Mouse (Mus musculus): ENCODE data around the gene Plcxd2.
A peak's percentile ranks its signal among the peaks of the same experiment; 100 is the strongest.

The Plcxd2 gene

DNA sequence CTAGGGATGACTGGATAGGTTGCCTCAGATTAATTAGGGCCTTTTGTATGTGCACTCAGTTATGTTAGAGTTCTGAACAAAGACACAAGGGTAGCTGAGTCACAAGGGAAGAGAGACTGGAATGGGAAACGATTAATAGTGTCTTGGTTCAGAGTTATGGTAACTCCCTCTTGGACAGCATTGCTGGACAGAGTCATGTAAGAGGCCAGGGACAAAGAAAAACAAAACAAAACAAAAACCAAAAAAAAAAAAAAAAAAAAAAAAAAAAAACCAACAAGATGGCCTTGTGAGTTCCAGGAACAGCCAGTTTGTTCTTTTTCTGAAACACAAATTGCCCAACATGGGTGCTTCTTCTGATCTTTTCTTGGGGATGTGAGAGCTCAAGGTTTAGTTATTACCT is 23.8 kb downstream of the Plcxd2 start:
- no peak for DNase-seq (ENCODE audit: low spot score)

DNA sequence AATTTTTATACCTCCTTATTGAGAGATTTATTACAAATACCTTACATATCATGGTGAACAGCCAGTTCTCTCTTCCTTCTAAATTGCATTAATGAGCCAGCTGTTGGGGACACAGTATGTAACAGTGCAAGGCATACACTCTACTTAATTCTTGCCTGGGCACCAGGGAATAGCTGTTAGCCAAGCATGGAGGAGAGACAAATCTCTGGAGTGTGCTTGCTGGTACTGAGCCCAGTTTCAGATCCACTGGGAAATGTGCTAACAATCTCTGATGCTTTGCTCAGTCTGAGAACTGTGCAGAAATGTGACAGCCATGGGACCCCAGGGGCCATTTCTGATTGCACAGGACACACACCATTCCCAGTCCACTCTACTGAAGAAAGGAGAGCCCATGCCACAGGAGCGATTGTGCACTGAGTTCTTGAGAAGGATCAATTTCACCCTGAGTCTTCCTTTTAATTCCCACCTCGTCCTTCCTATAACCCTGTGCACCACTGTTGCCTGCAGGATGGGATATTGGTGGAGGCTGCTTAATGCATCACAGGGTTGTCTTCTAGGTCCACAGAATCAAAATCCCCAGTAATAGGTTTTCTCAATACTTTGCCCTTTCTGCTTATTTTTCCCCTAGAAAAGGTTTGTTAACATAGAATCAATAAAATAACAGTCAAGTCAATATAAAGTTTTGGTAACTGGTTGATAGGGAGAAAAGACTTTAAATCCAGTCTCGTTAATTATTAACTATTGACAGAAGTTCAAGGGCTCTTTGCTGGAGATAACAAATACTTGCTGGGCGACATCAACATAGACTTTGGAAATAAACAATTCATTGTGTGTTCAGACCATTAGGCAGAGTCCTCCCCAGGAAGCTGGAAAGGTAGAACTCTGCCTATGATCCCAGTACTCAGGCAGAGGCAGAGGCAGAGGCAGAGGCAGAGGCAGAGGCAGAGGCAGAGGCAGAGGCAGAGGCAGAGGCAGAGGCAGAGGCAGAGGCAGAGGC is 25.1 kb downstream of the Plcxd2 start:
- DNase-seq (ENCODE audit: low spot score), result no peak

DNA sequence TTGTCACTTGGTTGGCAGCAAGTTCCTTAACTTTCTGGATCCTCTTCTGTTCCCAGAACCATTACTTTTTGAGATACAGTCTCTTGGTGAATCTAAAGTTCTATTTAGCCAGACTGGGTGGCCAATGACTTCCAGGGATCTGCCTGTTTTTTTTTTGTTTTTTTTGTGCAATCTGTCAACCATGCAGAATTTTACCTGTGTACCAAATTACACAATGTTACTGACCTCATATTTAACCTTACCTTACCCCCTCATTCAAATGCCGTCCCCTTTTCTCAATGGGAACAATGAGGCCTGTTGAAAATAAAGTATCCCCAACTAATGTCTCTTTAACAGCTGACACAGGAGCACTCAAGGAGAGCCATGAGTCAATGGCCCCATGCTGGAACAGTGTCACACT is 33.8 kb downstream of the Plcxd2 start:
- no peak for DNase-seq (ENCODE audit: low spot score)

DNA sequence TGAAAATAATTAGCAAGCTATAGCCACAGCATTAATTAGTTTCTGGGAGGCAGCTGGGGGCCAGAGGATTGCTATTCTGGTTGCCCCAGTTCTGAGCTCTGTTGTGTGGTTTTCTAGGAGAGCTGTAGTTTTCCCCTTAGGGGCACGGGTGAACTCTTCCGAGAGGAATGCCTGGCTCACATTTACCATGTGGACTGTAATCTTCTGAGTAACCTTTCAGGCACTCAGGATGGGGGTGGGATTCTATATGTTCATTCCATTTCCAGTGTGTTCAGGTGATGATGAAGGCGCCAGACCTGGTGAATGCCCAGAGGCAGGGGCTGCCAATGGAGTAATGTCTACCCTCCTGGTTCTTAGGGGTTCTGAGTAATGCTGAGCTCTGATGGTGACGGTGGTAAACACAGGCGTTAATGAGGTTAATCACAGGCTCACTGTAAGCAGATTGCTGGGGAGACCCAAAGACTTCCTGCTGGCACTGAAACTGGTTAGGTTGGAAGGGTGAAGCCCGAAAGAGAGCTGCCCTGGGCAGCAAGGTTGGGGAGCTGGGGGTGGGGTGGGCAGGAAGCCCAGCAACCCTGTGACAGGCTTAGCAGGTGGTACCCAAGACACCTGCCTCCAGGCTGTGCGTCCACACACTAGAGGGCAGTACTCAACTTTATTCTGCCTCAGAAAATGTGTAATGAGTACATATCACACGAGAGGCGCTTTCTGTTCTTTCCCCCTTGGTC is 35.9 kb downstream of the Plcxd2 start:
- no peak for DNase-seq (ENCODE audit: low spot score)

DNA sequence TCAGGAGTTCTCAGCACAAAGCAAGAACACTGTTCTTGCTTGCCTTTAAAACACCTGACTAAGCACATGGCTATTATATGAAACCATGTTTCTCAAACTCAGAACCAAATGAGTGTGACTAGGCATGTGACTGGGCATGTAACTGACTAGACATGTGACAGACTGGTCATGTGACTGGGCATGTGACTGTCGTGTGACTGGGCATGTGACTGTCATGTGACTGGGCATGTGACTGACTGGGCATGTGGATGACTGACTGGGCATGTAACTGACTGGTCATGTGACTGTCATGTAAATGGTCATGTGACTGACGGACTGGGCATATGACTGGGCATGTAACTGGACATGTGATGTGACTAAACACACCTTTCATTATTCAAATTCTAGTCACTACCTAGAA is 39.8 kb downstream of the Plcxd2 start:
- no peak for DNase-seq (ENCODE audit: low spot score)

DNA sequence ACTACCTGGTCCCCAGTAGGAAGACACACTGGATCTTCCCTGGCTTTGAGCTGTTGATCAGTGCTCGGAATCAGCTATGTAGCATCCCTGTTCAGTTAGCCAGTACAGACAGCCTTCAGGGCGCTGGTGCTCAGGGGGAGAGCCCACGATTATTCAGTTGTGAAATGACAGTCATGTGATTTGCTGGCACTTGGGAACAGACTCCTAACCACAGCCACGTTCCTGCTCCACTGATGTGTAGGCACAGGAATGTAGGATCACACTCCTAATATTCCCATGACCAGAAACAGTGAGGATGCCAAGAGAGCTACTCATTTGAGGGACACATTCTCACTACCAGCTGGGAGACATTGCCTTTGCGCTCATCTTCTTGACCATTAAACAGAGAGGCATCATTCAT is 41.3 kb downstream of the Plcxd2 start:
- no peak for DNase-seq (ENCODE audit: low spot score)

DNA sequence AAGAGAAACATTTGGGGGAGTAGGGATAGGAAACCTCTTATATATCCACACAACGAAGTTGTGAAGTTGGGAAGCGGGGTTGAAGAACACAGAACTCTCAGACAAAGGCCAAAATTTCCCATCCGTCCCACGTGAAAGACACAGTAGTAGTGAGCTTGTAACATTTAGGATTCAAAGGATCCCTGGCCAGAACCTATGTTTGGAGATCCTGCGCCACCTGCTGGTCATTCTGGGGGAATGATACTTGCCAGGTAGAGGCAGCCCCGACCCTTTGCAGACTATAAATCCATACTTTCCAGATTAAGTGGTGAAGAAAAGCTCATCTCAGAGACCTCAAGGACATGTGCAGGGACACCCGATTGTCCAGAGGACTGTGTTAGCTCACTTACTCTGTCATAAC is 42.5 kb downstream of the Plcxd2 start:
- peak; percentile 34 for DNase-seq (ENCODE audit: low spot score)

DNA sequence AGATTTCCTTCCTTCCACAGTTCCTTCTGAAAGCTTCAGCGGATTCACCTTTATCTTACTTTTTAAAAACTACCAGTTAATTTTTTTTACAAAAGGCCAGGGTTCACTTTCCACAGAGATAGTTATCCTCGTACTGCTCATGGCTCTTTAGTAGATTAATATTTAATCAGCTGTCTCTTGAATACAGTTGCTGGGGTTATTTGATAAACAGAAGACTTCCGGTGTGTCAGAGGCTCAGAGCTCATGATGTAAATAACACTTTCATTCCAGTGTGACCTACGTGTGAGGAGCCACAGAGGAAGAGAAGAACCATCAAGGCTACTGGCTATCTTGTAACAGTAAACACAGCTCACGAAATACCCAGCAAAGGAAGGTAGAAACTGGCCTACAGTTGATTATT is 43.4 kb downstream of the Plcxd2 start:
- no peak for DNase-seq (ENCODE audit: low spot score)

DNA sequence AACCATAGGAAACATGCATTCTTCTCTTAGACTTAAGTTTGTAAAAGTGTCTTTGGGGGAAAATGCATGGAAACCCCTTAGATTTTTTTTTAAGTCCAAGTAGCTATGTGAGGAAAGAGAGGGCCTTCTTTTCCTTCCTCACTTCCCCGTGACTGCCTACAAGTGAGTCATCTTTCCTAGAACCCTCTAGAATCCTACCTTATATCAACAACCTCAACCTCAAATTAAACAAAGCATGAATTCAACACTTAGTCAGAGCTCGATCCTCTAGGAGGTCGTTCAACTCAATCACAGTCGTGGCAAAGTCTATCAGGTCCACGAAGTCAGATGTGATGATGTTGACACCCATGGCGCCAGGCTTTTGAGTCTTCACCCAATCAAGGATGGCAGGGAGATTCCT is 45.2 kb downstream of the Plcxd2 start:
- no peak for DNase-seq (ENCODE audit: low spot score)

DNA sequence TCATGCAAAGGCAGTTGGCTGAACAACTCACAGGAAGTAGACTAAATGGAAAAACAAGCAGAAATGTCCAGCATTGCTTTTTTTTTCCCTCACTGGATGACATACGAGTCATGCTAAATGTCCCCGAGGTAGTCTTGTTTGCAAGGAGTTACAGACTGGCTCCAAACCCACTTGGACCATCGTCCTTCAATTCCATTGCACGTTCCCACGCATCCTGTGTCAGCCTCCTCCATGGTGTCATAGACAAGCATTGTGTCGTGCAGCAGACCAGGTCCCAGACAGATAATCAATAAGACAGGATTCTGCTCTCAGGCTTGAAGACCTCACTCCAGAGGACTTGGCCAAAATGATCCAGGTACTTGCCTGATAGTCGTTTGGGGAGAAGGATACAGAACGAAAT is 46.2 kb downstream of the Plcxd2 start:
- DNase-seq (ENCODE audit: low spot score), result no peak

DNA sequence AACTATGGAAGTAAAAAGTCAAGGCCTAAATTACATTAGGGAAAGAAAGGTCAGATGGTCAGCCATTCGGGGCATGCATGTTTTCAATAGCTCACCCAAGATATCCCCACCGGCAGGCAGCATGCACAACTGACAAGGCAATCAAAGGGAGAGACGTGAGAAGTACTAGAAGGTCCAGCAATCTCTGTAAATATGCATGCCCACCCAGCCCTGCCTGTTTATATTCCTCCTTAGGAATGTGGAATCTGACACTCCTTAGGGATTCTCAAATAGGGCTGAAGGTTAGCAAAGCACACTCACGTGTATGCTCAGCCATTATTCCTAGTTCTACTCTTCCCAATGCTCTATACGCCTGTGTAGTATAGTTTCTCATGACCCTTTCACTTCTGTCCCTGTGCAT is 46.9 kb downstream of the Plcxd2 start:
- no peak for DNase-seq (ENCODE audit: low spot score)

DNA sequence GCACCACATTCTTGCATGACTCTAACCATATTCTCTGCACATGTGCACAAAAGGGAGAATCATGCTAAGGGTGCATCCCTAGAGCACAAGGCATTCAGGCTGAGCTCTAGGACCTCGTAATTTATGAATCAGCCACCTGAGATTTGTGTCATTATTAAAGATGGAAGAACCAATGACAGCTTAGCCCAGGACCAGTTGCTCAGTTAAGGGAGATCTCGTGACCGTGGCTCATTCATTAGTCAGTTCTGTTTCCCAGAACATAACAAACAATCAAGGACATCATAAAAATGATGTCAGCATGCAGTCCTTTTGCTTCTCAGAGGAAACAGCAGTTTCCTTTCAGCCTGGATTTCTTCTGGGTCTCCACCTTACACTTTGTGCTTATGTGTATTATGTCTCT is 49.0 kb downstream of the Plcxd2 start:
- DNase-seq (ENCODE audit: low spot score), result no peak

DNA sequence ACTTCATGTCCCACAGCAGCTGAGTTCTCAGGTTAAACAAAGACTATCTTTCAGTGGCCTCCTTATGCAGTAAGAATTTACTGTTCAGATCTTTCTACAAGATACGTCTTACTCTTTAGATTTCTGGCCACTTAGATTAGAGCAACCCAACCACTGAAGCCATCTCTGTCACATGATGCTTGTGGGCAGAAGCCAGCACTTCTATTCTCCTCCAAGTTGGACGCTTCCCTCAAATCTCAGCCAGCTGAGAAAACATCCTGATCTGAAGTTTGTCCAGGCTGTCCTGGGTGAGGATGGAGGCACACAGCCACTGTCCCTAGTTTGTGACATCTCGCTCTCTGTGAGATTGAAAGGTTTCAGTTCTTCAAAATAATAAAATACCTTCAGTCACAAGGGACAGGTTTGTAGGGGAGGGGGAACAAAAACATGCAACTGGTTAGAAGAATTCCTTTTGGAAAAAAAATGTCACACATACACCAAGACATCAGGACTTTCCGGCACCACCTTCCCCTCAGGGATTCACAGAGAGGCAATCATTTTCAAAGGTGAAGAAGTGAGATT is 53.5 kb downstream of the Plcxd2 start:
- no peak for DNase-seq (ENCODE audit: low spot score)

DNA sequence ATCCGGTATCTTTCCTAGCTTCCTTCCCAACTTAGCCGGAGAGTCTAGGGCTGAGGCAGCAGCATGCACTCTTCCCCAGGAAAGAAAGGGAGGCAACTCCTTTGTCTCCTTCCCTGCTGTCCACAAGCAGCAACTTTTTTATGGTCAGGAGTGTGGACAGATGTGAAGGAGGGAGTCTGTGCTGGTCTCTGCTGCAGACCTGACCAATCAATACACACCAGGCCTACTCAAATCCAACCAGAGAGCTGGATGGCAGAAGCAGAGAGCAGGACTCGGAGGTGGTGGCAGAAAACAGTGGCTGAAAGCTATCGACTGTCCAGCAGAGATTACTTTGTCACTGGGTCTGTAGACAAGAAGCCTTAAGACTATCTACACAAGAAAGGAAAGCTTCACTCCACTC is 56.6 kb downstream of the Plcxd2 start, which contains the start of gene Phldb2:
Phldb2 (minus strand) TSS at position 205 of the 400 bp plus-strand sequence.
- DNase-seq (ENCODE audit: low spot score), result no peak

DNA sequence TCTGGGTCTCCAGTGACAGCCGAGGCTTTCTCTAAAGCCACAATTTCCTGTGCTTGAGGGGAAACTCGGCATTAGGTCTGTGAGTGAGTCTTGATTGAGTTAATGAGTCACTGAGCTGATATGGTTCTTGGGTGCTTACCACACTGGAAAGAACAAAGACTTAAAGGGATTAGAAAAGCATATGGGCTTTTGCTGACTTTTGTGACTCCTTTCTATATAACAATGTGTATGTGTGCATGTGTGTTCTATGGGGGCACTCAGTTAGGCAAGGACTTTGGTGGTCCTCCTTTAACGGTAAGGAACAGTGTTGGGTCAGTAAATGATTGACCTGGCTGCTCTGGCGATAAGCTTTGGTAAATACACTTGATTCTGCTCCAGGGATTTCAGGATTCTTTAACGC is 57.5 kb downstream of the Plcxd2 start:
- DNase-seq (ENCODE audit: low spot score), result no peak

DNA sequence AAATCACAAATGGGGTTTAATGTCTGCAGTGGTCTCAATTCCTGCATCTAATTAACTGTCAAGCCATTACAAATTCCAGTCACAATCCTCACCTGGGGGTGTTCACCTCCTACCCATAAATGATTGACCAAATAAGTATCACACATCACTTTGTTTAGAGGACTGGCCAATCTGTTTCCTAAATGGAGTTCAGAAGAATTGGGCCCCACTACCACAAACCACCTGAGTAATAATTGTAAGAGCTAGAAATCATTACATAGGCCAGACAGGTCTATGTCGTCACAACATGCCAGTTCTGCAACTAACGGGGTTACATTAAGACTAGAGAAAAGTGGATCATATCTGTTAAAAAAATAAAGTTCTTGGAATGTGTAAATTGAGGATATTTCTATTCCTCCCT is 58.0 kb downstream of the Plcxd2 start:
- no peak for DNase-seq (ENCODE audit: low spot score)

DNA sequence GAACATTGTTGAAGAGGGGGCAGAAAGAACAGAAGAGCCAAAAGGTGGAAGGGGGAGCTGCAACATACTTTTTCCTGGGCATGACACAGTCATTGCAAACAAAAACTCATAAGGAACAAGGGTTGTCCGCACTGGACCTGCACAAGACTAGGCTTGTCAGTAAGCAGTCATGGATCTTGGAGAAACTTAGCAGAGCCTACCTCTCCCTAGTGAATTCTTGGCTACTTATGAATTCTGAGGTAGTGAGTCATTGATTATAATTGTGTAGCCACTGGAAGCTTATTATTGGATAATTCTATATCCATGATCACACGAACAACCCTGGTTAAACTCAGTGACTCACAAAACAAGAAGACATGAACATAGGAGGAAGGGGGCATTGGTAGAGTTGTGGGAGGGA is 63.7 kb downstream of the Plcxd2 start:
- DNase-seq (ENCODE audit: low spot score), result no peak

DNA sequence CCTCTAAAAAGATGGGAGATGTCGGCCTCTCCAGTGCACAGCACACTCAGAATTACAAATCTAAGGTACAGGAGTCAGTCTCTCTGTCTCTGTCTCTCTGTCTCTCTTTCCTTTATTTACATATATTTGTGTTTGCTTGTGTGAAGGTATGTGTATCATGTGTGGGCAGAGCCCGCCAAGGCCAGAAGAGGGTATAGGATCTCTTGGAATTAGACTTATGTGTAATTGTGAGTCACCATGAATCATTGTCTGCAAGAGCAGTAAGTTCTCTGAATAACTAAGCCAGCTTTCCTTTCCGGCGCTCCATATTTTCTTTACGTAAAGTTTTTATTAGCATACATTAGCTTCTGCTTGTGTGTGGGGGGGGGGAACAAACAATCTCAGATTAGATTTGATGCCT is 64.4 kb downstream of the Plcxd2 start:
- no peak for DNase-seq (ENCODE audit: low spot score)

DNA sequence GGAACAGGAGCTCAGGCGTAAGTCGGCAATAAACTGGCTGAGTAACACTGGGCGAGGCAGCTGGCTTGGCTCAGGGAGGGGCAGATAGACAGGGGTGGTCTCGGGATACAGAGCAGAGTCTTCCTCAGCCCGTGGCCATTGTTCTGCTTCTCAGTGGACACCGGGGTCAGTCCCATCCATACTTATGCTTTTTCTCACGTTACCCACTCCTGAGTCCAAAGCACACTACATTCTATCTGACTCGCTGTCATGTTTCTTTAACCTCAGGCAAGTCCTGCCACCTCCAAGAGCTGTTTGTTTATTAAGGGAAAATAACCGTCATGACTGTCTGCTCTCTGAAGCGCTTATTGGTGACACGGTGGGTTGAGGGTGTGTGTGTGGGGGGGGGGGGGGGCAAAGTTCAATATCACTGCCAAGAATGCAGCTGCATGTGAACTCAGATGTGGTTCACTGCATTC is 64.8 kb downstream of the Plcxd2 start:
- DNase-seq (ENCODE audit: low spot score), result no peak

DNA sequence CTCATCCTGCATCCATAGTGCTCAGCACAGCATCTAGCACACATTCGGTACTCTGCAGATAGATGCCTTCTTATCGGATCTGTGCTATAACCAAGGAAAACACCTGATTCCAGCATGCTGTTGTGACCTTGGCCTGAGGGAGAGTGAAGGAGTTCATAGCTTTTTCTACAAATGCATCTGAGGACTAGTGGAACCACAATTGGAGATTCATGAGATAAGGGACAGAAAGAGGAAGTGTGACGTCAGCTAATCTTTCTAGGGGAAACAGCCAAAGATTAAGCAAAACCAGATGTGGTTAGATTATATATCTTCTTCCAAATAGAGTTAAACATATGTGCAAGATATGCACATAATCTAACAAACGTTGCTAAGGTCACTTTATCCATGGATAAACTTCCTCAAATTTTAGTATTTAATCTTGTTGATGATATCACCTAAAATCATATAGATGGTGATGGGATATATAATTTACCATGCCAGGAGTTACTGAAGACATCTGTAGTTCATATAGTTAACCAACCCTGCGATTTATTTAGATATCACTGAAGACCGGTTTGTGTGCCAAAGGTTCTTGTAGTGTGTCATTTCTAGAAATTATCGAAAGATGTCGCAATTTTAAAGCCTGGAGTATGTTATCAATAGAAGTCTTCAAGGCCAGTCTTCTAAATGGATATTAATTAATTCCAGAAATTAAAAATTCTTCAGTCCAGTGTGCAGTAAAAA is 67.7 kb downstream of the Plcxd2 start:
- no peak for DNase-seq (ENCODE audit: low spot score)

DNA sequence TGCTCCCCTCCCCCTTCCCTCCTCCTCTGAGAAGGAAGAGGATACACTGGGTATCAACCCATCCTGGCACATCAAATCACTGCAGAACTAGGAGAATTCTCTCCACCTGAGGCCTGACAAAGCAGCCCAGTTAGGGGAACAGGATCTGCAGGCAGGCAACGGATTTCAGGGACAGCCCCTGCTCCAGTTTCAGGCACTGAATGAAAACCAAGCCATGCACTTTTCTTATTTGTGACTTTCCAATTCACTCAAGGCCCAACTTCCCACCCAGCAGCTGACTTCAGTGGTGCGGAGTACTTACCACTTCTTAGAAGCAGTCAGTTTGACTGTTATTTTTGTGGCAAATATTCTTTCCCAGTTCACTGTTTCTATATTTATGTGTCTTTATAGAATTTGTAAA is 69.3 kb downstream of the Plcxd2 start:
- no peak for DNase-seq (ENCODE audit: low spot score)

DNA sequence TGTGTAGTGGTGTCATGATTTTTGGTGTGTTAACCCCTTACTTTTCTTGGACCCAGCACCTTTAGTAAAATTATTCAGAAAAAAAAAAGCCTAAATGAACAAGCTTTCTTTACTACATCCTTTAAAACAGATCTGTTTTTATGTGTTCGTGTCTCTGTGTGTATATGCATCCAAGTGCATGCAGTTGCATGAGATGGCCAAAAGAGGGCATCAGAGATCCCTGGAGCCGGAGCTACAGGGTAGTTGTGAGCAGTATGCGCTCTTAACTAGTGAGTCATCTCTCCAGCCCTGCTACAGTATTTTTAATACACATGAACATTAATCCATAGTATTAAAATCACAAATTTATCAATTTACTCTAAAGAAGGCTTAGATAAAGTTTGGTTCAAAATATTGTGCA is 70.6 kb downstream of the Plcxd2 start:
- no peak for DNase-seq (ENCODE audit: low spot score)

Measured in c-Kit-positive CD71-positive TER-119-positive erythroid progenitor cells, embryonic 14.5 days (primary cell).